Mouse (Mus musculus) forebrain, postnatal 0 days (tissue): ENCODE measurements around the gene Dvl2. TPM values are rescaled to one million over a fixed set of nuclear protein-coding genes. Genes with fewer than 3 reads are reported as not detected.

Experiments
- ATAC-seq: fragments of 200-750 bp; cut with Nextera tagmentation; 2 replicates; pipeline ENCODE4 v1.8.0; 2017; ENCODE audit warnings: mild to moderate bottlenecking, moderate library complexity
- DNase-seq: peaks from one replicate; pipeline ENCODE4 v3.0.0-alpha.2; 2015
- H3K27ac ChIP-seq: fragments of 300-500 bp; sonication (generic); 2 replicates; pipeline ENCODE4 v1.5.1; 2014; ENCODE audit warnings: low read depth, mild to moderate bottlenecking, antibody characterized with exemption, low read length, moderate library complexity, mixed read lengths
- H3K27me3 ChIP-seq: fragments of 300-500 bp; sonication (generic); 2 replicates; pipeline ENCODE4 v1.6.1; 2014; ENCODE audit warnings: mild to moderate bottlenecking, low read length, mixed read lengths; ENCODE audit not compliant: insufficient read depth
- H3K36me3 ChIP-seq: fragments of 300-500 bp; sonication (generic); 2 replicates; pipeline ENCODE4 v1.6.1; 2014; ENCODE audit warnings: mild to moderate bottlenecking, moderate library complexity; ENCODE audit not compliant: insufficient read depth
- H3K4me1 ChIP-seq: fragments of 300-500 bp; sonication (generic); 2 replicates; pipeline ENCODE4 v1.6.1; 2014; ENCODE audit warnings: antibody characterized with exemption; ENCODE audit not compliant: insufficient read depth
- H3K4me2 ChIP-seq: fragments of 300-500 bp; sonication (generic); 2 replicates; pipeline ENCODE4 v1.6.1; 2014; ENCODE audit warnings: low read depth, mild to moderate bottlenecking, moderate library complexity
- H3K4me3 ChIP-seq: fragments of 300-500 bp; sonication (generic); 2 replicates; pipeline ENCODE4 v1.5.1; 2014; ENCODE audit warnings: low read depth, low read length, mixed read lengths
- H3K9ac ChIP-seq: fragments of 300-500 bp; sonication (generic); 2 replicates; pipeline ENCODE4 v1.6.1; 2014; ENCODE audit warnings: mild to moderate bottlenecking
- H3K9me3 ChIP-seq: fragments of 300-500 bp; sonication (generic); 2 replicates; pipeline ENCODE4 v1.6.1; 2016; ENCODE audit warnings: low read length
- CTCF ChIP-seq: sonication (generic); IDR thresholded peaks from 2 replicates; pipeline ENCODE4 v1.5.1; 2016; ENCODE audit warnings: antibody characterized with exemption, control low read depth, low read depth
- WGBS: fragments of 180-500 bp; shearing (Covaris S2); extraction: QIAGEN DNeasy Blood & Tissue Kit; methylation state at CpG from one replicate; pipeline ENCODE4 v1.1.7; 2014; 5-methylcytosine and 5-hydroxymethylcytosine counted together
- polyA plus RNA-seq: library from polyadenylated mRNA; unstranded; fragments of >200 nt; fragmentation: Nextera tagmentation; extraction: Ambion mirVana; gene quantifications from 2 replicates; pipeline ENCODE4 v1.2.1, GENCODE M21; 2015
- total RNA-seq: library from RNA; depleted of rRNA; stranded (reverse); fragments of >200 nt; gene quantifications from 2 replicates; pipeline ENCODE4 v1.2.3, GENCODE M21; 2014

The Dvl2 gene
- total and polyA plus RNA-seq, 2 experiments from 2014 or later = 15.7 to 43.9 TPM

DNA sequence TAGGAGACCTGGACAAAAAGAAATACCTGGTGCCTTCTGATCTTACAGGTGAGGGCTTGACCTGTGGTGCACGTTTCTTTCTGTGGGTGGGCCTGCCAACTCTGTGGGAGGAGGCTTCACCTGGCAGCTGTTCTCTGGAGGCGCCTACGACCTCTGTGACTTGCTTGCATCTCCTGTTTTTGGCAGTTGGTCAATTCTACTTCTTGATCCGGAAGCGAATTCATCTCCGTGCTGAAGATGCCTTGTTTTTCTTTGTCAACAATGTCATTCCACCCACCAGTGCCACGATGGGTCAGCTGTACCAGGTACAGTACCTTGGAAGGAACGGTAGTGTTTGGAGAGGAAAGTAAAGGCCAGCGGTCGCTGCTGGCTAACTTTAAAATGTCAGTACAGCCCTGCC, 8.0 kb upstream of the Dvl2 start:
- no peak for TF ChIP-seq CTCF
- H3K9ac ChIP-seq = peak overlapping the region; percentile 88
- H3K4me2 ChIP-seq = peak overlapping the region; percentile 73
- DNase-seq (no peak), ATAC-seq (no peak)
- peaks cover 8% of the 10 kb centered on the region for H3K4me1 ChIP-seq
- peak overlapping the region; percentile 79 for H3K4me3 ChIP-seq
- no peaks in the 10 kb centered on the region for H3K9me3 ChIP-seq
- 82% methylated on average over 10 of the region's 10 CpGs for WGBS
- peaks cover 42% of the 10 kb centered on the region for H3K36me3 ChIP-seq
- H3K27me3 ChIP-seq = no peaks in the 10 kb centered on the region
- no peak overlapping the region for H3K27ac ChIP-seq

DNA sequence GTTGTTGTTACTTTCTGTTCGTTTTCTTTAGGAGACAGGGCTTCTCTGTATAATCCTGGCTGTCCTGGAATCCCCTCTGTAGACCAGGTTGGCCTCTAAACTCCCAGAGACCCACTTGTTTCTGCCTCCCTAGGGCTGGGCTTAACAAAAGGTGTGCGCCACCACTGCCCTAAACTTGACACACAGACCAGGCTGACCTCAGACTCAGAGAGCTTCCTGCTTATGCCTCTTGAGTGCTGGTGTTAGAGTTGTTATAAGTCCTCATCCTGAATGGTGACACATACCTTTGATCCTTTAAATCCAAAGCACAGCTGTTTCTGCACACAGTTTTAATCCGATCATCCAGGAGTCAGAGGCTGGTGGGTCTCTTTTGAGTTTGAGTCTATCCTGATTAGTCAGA, 7.5 kb upstream of the Dvl2 start:
- H3K4me2 ChIP-seq = peak overlapping the region; percentile 73
- H3K9ac ChIP-seq = no peak overlapping the region
- TF ChIP-seq CTCF = no peak
- no peaks in the 10 kb centered on the region for H3K27me3 ChIP-seq
- DNase-seq (no peak), ATAC-seq (no peak)
- no peak overlapping the region for H3K27ac ChIP-seq
- peaks cover 39% of the 10 kb centered on the region for H3K36me3 ChIP-seq
- no peaks in the 10 kb centered on the region for H3K9me3 ChIP-seq
- peaks cover 14% of the 10 kb centered on the region for H3K4me1 ChIP-seq
- 86% methylated on average over 3 of the region's 3 CpGs for WGBS
- H3K4me3 ChIP-seq = no peak overlapping the region

DNA sequence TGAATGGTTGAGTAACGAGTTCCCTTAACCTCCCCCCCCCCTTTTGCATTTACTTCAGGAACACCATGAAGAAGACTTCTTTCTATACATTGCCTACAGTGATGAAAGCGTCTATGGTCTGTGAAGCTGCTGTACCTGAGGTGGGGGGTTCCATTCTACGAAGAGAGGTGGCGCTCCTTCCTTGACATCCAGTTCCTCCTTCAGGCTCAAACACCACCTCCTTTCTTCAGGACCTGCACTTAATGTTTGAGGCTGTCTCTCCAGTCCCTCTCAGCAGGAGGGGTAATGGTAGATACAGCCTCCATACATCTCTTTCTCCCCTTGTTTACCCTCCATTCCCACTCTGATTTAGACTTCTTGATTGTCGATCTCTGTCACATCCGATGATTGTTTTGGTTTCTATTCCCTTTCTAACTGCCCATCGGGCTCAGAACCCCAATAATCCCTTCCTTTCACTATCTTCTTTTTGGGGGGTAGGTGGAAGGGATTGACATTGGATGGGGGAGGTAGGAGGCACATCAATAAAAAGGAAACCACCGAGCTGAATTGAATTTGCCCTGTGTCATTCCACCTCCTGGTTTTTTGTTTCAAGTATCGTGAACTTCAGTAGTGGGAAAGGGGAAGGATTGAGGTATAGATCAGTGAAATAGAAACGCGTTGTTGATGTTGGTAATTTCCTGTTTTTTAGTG, 5.8 kb upstream of the Dvl2 start:
- no peaks in the 10 kb centered on the region for H3K9me3 ChIP-seq
- no peaks in the 10 kb centered on the region for H3K27me3 ChIP-seq
- ATAC-seq (no peak), DNase-seq (no peak)
- H3K9ac ChIP-seq = no peak overlapping the region
- H3K27ac ChIP-seq = no peak overlapping the region
- H3K4me1 ChIP-seq = peaks cover 17% of the 10 kb centered on the region
- TF ChIP-seq CTCF = peak; percentile 35; the same call in 1 of the 2 replicates
- 83% methylated on average over 11 of the region's 11 CpGs for WGBS
- H3K36me3 ChIP-seq = peaks cover 37% of the 10 kb centered on the region
- H3K4me2 ChIP-seq = no peak overlapping the region
- H3K4me3 ChIP-seq = no peak overlapping the region

DNA sequence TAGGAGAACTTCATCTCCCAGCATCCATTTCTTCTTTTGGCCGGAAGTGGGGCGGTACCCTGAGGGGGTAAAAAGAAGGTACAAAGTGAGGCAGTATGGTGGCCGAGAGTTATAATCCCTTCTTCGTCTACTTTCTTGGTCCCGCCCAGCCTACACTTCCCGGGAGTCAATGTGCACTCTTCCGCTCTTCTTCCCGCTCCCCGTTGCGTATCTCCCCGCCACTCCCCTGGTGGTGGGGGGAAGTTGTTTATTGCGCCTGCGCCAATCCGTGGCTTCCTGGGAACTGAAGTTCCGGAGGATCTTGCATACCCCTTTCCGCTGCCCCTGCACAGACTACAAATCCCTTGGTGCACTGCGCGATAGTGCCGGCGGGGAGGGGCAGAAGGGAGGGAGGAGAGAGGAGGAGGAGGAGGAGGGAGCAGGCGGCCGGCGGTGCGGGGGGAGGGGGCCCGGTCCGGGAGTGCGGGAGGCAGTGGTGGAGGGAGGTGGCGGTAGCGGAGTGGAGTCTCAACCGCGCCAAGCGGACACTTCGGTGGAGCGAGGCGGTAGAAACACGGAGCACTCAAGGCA, 4.9 kb upstream of the Dvl2 start, which contains the start of gene Phf23:
TSS of gene Phf23 (plus strand) at position 387 of the 570 bp plus-strand sequence.
- Histone ChIP-seq H3K4me1 (peaks cover 17% of the 10 kb centered on the region), H3K27me3 (no peaks in the 10 kb centered on the region), H3K4me3 (peak within 1 kb of the TSS; percentile 79), H3K36me3 (peaks cover 35% of the 10 kb centered on the region), H3K4me2 (peak within 1 kb of the TSS; percentile 73), H3K9ac (peak within 1 kb of the TSS; percentile 72), H3K9me3 (no peaks in the 10 kb centered on the region), H3K27ac (peak within 1 kb of the TSS; percentile 89)
- ATAC-seq (peak; percentile 89), DNase-seq (peak; percentile 99)
- under 1% methylated on average over 36 of the region's 36 CpGs for WGBS
- TF ChIP-seq CTCF = peak; percentile 73

DNA sequence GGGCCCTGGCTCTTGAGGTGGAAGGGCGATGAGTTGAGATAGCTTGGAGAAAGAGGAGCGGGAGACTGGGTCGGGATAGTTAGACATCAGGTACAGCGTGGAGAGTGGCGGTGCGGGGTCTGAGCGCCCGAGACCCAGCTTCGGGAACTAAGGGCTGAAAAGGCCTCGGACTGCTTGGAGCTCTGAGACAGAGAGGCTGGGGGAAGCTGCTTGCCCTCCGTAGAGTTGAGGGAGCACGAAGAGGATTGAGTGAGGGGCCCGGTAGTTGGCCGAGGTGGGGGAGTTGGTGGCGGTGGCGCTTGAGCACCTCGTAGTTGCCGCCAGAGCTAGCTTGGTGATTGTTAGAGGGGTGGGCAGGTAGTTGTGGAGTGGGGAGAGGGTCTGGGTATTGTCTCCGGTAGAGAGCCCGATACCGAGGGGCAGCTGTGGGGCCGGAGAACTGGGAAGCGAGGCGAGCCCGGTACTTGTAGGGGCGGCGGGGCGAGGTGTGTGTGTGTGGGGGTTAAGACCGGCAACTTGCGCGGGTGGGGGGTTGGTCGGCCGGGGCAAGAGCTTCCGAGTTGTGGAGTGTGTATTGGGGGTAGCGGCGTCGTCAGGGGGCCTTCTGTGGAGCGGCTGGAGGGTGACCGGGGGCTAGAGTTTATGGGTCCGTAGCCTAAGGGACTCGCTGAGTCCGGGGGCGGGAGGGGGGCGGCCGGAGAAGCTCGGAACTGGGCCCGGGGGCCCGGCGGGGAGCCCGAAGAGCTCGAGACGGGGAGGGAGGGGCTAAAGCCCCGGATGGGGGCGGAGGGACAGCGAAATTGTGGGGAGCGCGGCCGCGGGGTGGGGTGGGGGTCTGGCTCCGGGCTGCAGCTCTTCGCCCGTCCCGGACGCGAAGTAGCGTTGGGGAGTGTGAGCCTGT, 4.0 kb upstream of the Dvl2 start:
- Histone ChIP-seq H3K9ac (peak overlapping the region; percentile 72), H3K27me3 (no peaks in the 10 kb centered on the region), H3K9me3 (no peaks in the 10 kb centered on the region), H3K4me2 (peak overlapping the region; percentile 73), H3K36me3 (peaks cover 35% of the 10 kb centered on the region), H3K27ac (peak overlapping the region; percentile 89), H3K4me3 (peak overlapping the region; percentile 79), H3K4me1 (peaks cover 20% of the 10 kb centered on the region)
- no peak for ATAC-seq
- TF ChIP-seq CTCF = no peak
- 2% methylated on average over 61 of the region's 66 CpGs for WGBS
- peak; percentile 46 for DNase-seq

DNA sequence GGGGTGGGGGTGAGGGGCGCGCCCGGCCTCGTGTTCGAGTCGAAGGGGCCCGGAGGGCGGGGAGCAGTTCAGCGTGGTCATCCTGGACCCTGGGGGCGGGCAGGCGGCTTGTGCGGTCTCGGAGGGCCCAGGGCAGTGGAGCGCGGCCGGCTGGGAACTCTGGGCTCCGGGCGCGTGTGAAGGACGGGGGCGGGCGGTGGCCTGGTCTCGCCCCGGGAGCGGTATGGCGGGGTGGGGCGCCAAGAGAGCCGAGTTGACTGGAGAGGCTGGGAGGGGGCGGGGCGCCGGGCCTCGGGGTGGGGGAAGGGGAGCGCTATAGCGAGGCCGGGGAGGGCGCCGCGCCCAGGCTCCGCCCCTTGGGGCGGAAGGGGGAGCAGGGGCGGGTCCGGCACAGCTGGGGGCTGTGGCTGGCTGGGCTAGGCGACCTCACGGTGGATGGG, 3.3 kb upstream of the Dvl2 start:
- TF ChIP-seq CTCF = no peak
- no peaks in the 10 kb centered on the region for H3K27me3 ChIP-seq
- H3K4me2 ChIP-seq = peak overlapping the region; percentile 73
- H3K4me3 ChIP-seq = peak overlapping the region; percentile 79
- peaks cover 26% of the 10 kb centered on the region for H3K4me1 ChIP-seq
- peak overlapping the region; percentile 89 for H3K27ac ChIP-seq
- ATAC-seq (no peak), DNase-seq (peak; percentile 71)
- H3K36me3 ChIP-seq = peaks cover 35% of the 10 kb centered on the region
- H3K9me3 ChIP-seq = no peaks in the 10 kb centered on the region
- WGBS = 6% methylated on average over 30 of the region's 44 CpGs
- peak overlapping the region; percentile 72 for H3K9ac ChIP-seq
